Mouse (Mus musculus) hindlimb bud, embryonic 11.5 days (tissue): ENCODE data around the gene Col28a1.

Source experiments
- DNase-seq: peaks from one replicate; pipeline ENCODE4 v3.0.0-alpha.2; 2012; ENCODE audit warnings: low read depth, low spot score; ENCODE audit errors: extremely low spot score

Col28a1 gene

DNA sequence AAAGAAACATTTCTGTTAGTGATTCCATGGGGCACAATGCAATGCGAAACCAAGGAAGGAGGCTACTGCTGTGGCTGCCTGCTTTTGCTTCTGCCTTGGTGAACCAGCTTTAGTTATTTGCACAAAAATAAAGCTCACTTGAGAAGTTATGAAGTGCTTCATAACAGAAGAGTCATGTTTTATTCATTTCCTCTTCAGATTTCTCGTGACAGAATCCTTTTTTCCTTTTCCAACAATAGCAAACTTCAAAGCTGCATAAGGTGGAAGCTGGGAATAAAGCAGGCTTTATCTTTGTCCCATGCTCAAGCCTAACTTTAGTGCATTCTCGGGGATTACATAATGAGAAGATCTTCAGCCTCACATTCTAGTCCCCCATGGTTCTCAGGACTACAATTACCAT, 65.9 kb downstream of the Col28a1 start:
- no peak for DNase-seq

GRCm38 (mm10) chr6:8119116-8119515, 73.3 kb downstream of the Col28a1 start:
- peak; percentile 61 for DNase-seq

DNA sequence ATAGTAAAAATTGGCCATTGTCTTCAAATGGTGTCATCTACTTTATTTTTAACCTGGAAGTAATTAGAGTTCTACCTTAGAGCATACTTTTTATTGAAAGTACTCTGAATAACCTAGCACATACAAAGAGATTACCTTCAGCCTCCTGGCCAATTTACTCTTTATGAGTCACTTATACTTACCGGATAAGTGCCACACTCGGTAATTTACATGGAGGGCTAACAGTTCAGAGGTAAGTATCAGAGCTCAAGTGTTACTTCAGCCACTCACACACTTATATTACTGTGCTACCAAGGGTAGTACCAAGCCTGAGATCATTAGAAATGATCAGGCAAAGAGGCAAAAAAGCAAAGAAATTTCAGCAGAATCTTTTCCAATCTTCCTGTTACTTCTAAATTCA, 73.8 kb downstream of the Col28a1 start:
- no peak for DNase-seq

GRCm38 (mm10) chr6:8105870-8106706, 86.3 kb downstream of the Col28a1 start:
- no peak for DNase-seq

DNA sequence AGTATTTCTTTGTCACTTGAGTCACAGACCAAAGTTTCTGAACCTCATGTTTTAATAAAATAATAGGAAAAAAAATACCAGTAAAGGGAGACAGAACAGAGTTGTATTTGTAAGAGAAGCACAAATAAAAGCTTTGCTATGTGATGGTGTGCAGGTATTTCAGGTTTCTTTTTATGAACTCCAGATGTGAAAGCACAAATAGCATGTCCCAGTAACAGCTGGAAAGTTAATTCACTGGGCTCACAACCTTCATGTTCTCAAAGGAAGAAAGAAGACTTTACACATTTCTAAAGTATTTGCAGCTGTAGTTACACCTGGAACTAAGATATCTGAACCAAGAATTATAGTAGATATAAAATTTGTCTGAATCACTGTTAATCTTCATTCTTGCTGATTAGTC, 91.2 kb downstream of the Col28a1 start:
- DNase-seq = no peak

- DNase-seq = no peak
Observed at GRCm38 (mm10) chr6:8095856-8096255, 96.6 kb downstream of the Col28a1 start.

GRCm38 (mm10) chr6:8094160-8094953, 98.1 kb downstream of the Col28a1 start:
- no peak for DNase-seq

- DNase-seq = no peak
Observed at GRCm38 (mm10) chr6:8093556-8093955, 98.9 kb downstream of the Col28a1 start.

- DNase-seq = no peak
Observed at GRCm38 (mm10) chr6:8086847-8087246, 105.6 kb downstream of the Col28a1 start.

DNA sequence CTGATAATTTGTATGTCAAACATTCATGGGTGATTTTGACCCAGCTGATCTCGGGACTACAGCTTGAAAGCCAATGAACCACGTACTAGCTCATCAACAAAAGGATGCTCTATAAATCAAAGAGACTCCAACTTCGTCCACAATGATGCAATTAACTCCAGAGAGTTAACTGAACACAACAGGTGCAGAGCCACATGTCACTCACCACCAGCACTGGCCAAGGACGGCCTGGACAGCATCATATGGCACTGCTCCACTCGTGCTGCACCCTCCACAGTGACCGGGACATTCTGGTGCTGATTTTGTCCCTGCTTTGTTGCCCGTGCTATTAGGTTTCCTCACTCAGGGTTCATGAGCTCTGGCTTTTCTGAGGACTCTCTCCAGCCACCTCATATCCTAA, 107.6 kb downstream of the Col28a1 start:
- no peak for DNase-seq

DNA sequence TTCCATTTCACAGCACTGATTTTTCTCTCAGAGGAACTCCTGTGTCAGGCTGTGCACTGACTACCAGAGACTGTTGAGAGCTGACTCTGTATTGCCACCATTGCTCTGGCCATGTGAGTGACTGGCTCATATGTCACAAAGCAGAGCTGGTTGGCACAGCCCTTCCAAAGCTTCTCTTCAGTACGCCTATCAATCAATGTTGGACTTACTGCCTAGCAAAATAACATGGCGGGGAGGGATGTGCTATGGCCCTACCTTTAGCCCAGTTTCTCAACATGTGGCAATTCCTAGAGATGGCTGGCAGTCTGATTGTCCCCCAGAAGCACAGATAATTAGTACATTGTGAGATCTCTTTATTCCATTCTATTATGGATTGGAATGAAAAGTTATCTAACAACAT, 109.2 kb downstream of the Col28a1 start:
- DNase-seq = no peak

GRCm38 (mm10) chr6:8077572-8078146, 114.8 kb downstream of the Col28a1 start:
- DNase-seq = peak; percentile 77

GRCm38 (mm10) chr6:8074914-8075313, 117.5 kb downstream of the Col28a1 start:
- no peak for DNase-seq

DNA sequence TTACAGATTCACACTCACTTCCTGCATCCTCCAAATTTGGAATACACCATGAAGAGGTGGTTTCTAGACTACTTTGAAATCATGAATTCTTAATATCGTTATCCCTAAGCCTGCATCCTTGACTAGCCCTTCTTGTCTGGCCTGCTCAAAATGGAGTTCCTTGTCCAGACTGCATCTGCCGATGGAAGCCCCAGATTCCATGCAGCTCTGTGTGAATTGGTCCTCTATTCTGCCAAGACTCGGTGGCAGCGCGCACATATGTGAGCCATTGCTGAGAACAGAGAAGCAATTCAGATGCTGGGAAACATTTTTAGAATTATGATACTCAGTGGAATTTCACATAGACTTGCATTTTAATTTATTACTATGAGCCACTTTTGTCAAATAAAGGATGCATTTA, 123.4 kb downstream of the Col28a1 start:
- DNase-seq = no peak

DNA sequence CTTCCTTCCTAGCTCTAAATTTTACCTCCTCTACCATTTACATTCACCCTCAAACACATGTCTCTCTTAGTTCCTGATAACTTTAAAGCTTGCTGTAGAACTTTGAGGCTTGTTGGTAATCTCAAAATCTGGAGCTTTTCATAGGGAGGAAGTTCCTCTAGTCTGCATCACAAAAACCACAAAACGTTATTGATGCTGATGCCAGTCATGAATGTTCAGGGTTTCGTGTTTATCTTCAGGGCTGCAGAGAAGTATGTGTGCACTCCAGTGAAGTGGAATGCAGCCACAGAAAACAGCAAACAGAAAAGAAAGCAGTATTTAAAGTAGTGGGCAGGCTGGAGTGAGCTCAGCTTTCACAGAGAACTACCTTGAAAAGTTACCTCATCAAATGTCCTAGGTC, 124.0 kb downstream of the Col28a1 start:
- no peak for DNase-seq

GRCm38 (mm10) chr6:8067124-8067523, 125.3 kb downstream of the Col28a1 start:
- DNase-seq = no peak

GRCm38 (mm10) chr6:8066208-8066607, 126.2 kb downstream of the Col28a1 start:
- no peak for DNase-seq

- no peak for DNase-seq
Observed at GRCm38 (mm10) chr6:8059199-8059598, 133.2 kb downstream of the Col28a1 start.

- DNase-seq = no peak
Observed at GRCm38 (mm10) chr6:8048216-8048615, 144.2 kb downstream of the Col28a1 start.

DNA sequence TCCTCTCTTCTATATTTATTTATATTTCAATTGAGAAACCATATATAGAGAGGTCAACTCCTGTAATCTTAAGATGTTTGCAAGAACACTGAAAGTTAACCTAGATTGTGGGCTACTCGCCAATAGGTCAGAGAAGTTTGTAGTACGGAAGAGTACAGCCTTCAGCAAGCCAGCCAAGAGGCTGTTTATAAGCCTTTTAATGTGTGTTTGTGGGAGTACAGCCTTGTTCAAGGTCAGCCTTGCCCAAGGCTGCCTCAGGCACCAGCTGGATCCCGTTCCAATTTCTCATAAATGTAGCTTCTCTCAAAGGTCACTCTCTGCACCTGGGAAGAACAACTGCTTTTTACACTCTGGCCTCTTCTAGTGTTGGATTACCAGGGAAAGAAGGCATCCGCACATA, 146.0 kb downstream of the Col28a1 start:
- no peak for DNase-seq

DNA sequence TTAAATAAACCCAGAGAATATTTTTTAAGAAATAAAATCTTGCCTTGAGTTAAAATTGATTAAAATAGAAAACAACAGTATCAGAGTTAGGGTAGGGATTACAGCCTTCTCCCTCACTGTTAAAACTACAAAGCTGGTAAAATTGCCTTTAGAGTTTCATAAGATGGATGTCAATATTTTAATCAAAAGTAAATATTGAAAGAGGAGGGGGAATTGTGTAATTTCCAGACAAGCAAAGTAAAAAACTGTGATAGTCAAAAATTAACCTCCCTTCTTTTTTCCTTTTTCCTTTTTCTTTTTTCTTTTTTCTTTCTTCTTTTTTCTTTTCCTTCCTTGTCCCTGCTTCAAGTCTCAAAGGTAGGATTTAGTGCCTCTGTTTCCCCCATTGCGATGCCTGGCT, 146.6 kb downstream of the Col28a1 start:
- DNase-seq = no peak

GRCm38 (mm10) chr6:8028711-8029110, 163.7 kb downstream of the Col28a1 start:
- DNase-seq = no peak
